Mouse (Mus musculus): Measurements from ENCODE around the gene Olfr98.
"Not testable (repeated sequence)": the region's sequence is repeated elsewhere in the genome, so short reads cannot be mapped to it uniquely, and the experiment has no call there.

Olfr98 gene

GRCm38 (mm10) chr17:37263626-37264025 lies at the start of gene Olfr98:
TSS of gene Olfr98 (minus strand) at chr17:37263749.
- no peak for DNase-seq (ENCODE audit: low spot score in 2 of 2)

GRCm38 (mm10) chr17:37310146-37310699 lies 46.7 kb upstream of the Olfr98 start:
- DNase-seq (ENCODE audit: low spot score in 2 of 2) = no peak

- DNase-seq (ENCODE audit: low spot score in 2 of 2) = no peak
Observed at GRCm38 (mm10) chr17:37308483-37308882, 44.9 kb upstream of the Olfr98 start.

- DNase-seq (ENCODE audit: low spot score in 2 of 2) = no peak
Observed at GRCm38 (mm10) chr17:37304213-37304612, 40.7 kb upstream of the Olfr98 start, which contains the start of gene Olfr101. TSS of gene Olfr101 (minus strand) at chr17:37304313.

DNA sequence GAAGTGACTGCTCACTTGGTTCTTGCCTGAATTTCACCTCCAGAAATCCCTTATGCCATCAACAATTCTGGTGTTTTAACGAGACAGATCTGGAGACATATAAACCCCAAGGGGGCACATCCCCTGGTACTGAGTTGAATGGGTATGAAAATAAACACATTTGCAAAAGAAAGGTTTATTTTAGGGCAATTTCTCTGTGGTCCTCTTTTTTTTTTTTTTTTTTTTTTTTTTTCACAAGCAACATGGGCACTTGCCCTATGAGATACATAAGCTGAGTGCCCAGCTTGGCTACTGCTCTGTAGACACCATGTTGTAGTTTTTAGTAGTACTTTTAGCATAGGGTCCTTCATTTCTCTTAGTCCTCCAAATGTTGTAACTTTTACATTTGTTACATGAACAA lies 19.8 kb upstream of the Olfr98 start, which contains the start of gene Olfr99:
Gene Olfr99, minus strand, starts transcription at position 101 of the 400 bp plus-strand sequence.
- DNase-seq (ENCODE audit: low spot score in 2 of 2) = no peak

DNA sequence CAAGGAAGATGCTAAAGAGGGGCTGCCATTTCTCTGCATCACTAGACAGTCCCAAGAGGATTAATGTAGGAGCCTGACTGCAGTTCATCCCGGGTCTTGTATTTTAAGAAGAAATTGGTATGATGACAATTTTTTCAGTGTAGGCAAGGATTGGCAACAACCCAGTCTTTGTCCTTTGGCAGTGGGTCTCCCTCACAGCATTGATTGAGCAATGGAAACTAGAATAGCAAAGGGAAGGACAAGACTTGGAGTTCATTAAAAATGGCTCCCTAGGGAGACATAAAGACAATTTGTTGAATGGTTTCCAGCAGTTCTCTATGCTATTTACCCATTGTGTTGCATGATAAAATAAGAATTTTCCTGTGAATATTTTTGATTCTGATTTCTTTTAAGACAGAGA lies 16.8 kb upstream of the Olfr98 start:
- DNase-seq (ENCODE audit: low spot score in 2 of 2) = no peak

DNA sequence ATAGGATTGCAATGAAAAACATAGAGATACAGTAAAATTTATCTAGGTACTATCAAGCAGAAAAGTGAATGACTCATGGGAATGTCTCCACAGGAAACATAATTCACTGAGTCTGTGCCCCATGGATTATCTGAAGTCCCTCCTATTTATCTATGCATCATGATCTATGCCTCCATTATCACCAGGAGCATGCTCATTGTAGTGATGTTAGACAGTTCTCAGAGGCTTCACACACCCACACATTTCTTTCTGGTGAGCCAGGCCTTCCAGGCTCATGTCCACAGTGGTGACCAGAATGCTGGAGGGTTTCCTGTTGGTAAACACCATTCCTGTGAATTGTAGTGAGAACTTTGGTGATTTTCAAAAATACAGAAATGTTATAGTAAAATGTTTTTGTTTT lies 13.0 kb upstream of the Olfr98 start:
- DNase-seq (ENCODE audit: low spot score in 2 of 2) = no peak

DNA sequence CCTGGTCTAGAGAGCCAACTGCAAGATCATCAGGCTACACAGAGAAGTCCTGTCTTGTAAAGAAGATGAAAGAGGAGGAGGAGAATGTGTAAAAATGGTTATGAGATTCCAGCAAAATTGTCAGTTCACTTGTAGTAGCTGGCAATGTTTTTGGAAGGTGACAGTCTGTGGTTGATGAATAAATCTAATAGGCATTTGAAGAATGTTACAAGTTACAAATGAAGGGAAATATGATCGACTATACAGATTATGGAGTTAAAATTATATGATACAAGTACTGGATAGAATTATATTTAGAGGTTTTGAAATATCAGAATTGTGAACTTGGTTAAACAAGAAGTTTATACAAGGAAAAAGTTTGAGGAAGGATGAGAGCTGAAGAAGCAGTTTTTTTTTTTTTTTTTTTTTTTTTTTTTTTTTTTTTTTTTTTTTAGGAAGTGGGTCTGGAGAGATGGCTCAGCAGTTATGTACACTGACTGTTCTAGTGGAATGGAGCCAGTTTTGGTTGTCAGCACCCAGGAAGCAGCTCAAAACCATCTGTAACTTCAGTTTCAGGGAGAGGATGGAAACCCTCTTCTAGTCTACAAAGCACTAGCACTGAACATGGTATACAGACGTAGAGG lies 12.2 kb upstream of the Olfr98 start:
- no peak for DNase-seq (ENCODE audit: low spot score in 2 of 2)

DNA sequence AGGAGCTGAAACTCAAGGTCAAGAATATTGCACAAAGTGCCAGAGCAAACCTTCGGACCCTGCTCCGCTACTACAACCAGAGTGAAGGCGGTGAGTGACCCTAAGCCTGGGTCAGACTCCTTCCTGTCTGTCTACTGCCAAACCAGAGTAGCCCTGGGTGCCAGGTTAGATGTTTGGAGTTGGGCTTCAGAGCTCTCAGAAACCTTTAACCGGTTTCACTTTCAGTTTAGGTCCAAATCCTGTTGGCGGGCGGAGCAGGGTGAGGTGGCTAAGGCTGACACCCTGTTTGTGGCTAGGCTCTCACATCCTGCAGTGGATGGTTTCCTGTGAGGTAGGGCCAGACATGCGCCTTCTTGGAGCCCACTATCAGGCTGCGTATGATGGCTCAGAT lies 7.1 kb upstream of the Olfr98 start:
- no peak for DNase-seq (ENCODE audit: low spot score in 2 of 2)

DNA sequence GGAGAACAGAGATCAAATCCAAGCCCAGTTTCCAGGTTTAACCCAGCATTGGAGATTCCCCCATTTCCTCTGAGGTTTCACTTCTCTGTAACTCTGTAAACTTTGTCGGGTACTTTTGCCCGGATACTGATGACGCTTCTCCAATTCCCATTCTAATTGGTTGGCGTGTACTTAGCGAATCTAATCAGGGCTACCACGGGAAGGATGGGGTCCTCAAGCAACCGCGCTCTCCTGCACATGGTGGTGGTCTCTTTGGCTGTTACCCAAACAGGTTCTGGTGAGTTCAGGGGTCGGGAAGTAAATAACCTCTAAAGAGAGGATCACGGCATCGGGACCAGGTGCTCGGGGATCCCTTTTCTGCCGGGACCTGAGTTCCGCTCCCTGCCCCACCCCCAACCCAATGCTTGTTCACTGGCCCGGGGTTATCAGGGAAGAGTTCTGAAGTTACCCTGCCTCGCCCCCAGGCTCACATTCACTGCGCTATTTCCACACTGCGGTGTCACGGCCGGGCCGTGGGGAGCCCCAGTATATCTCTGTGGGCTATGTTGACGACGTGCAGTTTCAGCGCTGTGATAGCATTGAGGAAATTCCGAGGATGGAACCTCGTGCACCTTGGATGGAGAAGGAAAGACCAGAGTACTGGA lies 6.6 kb upstream of the Olfr98 start, which contains the start of gene H2-M3:
Gene H2-M3, plus strand, starts transcription at position 163 of the 644 bp plus-strand sequence.
- peak; percentile 70 to 89 for DNase-seq (ENCODE audit: low spot score in 2 of 2)

DNA sequence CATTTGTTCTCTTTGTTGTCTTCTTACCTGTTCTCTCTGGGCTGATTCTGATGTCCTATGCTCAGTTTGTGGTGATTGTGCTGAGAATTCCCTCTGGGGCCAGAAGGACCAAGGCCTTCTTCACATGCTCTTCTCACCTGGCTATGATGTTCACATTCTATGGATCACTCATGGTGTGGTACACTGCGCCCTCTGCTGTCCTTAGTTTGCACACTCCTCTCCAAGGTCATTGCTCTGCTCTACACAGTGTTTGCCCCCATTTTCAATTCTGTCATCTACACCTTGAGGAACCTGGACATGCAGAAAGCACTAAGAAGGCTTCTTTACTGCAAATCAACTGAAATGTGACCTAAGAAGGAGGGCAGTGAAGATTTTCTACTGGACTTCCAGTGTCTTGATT lies 13.0 kb downstream of the Olfr98 start:
- no peak for DNase-seq (ENCODE audit: low spot score in 2 of 2)

DNA sequence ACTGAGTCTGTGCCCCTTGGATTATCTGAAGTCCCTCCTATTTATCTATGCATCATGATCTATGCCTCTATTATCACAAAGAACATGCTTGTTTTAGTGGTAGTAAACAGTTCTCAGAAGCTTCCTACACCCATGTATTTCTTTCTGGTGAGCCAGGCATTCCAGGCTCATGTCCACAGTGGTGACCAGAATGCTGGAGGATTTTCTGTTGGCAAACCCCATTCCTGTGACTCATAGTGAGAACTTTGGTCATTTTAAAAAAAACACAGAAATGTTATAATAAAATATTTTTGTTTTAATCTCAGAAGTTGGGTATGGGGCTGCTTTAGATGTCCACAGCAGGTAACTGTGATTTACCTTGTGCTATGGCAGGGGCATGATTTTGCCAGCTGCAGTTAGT lies 14.1 kb downstream of the Olfr98 start:
- no peak for DNase-seq (ENCODE audit: low spot score in 2 of 2)

DNA sequence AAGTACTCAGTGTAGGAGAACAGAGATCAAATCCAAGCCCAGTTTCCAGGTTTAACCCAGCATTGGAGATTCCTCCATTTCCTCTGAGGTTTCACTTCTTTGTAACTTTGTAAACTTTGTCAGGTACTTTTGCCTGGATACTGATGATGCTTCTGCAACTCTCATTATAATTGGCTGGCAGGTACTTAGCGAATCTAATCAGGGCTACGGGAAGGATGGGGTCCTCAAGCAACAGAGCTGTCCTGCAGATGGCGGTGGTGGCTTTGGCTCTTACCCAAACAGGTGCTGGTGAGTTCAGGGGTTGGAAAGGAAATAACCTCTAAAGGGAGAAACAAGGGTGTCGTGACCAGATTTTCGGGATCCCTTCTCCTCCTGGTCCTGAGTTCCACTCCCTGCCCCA lies 16.8 kb downstream of the Olfr98 start:
- DNase-seq (ENCODE audit: low spot score in 2 of 2) = peak; percentile 6 to 16

- DNase-seq (ENCODE audit: low spot score in 2 of 2) = no peak
Observed at GRCm38 (mm10) chr17:37242198-37242597, 21.4 kb downstream of the Olfr98 start.

DNA sequence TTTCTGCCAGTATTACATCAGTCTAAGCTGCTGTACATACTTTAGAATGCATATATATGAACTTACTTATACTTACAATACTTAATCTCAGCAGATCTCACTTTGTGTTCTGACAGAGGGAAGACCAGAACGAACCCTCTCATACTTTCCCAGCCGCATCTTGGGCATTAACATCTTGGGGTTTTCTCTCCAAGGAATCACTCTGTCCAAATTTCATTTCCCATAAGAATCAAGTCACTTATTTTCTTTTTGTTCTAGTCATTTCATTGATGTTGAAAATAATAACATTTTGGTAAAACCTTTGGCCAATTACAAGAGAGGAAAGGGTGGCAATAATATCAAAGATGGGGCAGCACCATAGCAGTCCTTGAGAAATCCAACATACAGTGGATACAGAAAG lies 26.3 kb downstream of the Olfr98 start, which contains the start of gene Olfr97:
Gene Olfr97, minus strand, starts transcription at position 101 of the 400 bp plus-strand sequence.
- DNase-seq (ENCODE audit: low spot score in 2 of 2) = not testable (repeated sequence)

DNA sequence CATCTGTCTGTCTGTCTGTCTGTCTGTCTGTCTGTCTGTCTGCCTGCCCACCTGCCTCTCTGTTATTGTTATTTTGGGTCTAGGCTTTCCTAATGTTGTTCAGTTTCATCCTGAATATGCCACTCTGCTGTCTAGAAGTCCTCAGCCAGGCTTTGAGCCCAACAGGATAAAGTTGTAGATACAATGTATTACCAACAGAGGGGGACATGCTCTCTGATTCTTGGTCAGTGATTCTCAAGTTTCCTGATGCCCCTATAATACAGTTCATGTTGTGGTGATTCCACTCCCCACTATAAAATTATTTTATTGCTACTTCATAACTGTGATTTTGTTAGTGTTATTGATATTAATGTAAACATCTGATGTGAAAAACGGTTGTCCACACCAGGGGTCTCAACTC lies 41.7 kb downstream of the Olfr98 start:
- DNase-seq (ENCODE audit: low spot score in 2 of 2) = no peak

GRCm38 (mm10) chr17:37219846-37220245 lies 43.7 kb downstream of the Olfr98 start, which contains the start of gene Olfr96:
TSS of gene Olfr96 (plus strand) at chr17:37220146.
- no peak for DNase-seq (ENCODE audit: low spot score in 2 of 2)

DNA sequence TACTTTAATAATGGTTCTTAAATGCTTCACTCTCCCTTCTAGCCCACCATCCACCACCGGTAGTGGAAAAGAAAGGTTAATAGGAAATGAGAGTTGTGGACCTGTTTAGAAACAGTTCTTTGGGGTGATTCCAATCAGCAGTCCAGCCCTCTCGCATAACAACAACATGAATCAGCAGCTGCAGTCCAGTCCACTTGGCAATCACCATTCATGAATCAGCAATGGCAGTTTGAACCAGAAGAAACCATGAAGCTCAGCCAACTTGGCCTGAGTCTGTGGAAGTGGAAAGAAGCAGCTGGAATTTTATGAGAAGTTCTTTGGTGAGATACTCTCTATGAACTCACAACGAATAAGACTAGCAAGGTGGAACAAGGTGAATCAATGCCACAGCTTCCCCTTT lies 45.1 kb downstream of the Olfr98 start:
- DNase-seq (ENCODE audit: low spot score in 2 of 2) = no peak

DNA sequence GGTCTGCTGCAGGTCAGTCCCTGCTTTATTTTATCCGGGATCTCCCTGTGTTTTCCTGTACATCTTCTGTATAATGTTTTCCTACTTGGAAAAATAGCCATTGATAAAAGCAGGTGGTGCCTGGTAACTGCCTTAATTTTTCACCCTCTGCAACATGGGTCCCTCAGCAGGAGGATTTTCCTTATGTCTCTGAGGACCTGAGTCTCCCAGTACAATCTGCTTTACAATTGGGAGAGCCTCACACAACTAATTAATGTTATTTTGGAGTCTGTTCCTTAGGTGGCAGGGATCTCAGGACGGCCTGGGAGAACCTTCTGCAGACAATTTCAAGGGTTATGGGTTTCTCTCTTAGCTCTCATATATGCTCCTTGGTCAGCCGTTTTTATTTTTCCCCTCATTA lies 50.5 kb downstream of the Olfr98 start, which contains the start of gene Olfr95:
Gene Olfr95, minus strand, starts transcription at position 101 of the 400 bp plus-strand sequence.
- DNase-seq (ENCODE audit: low spot score in 2 of 2) = no peak

Data from frontal cortex, postnatal 10 days (tissue).